Mouse (Mus musculus) brain, embryonic 14.5 days (tissue): Measurements from ENCODE around the gene Rfc4.

Source experiments
- CTCF ChIP-seq: fragments of 200-500 bp; IDR thresholded peaks from 2 replicates; pipeline ENCODE4 v1.5.1; 2012; ENCODE audit warnings: inconsistent platforms, mild to moderate bottlenecking, moderate library complexity, borderline replicate concordance; ENCODE audit not compliant: insufficient read depth, insufficient read length; ENCODE audit errors: extremely low read depth
- POLR2A ChIP-seq: fragments of 200-500 bp; IDR thresholded peaks from 2 replicates; pipeline ENCODE4 v1.6.1; 2012; ENCODE audit warnings: mild to moderate bottlenecking, inconsistent platforms, borderline replicate concordance; ENCODE audit not compliant: poor library complexity, insufficient read depth, insufficient read length, severe bottlenecking; ENCODE audit errors: extremely low read depth

- no peak for TF ChIP-seq POLR2A
- TF ChIP-seq CTCF, result no peak
These were observed 46.4 kb upstream of the Rfc4 start for GRCm38 (mm10) chr16:23173904-23174303.
